Mouse (Mus musculus) induced T-regulatory cell, adult 2 months (primary cell): ENCODE measurements around the gene Mturn.
A peak's percentile ranks its signal among the peaks of the same experiment; 100 is the strongest.

Experiments used
- DNase-seq: peaks from one replicate; pipeline ENCODE4 v3.0.0-alpha.2; 2012; ENCODE audit warnings: low read depth

Gene Mturn

GRCm38 (mm10) chr6:54680891-54681745 is at the start of gene Mturn:
Gene Mturn (plus strand): TSS chr6:54681624.
- DNase-seq, result peak; percentile 98

GRCm38 (mm10) chr6:54639877-54640276 is 41.5 kb upstream of the Mturn start:
- no peak for DNase-seq

GRCm38 (mm10) chr6:54641953-54642352 is 39.5 kb upstream of the Mturn start:
- DNase-seq, result no peak

GRCm38 (mm10) chr6:54643181-54643580 is 38.2 kb upstream of the Mturn start:
- no peak for DNase-seq

GRCm38 (mm10) chr6:54655471-54656095 is 25.8 kb upstream of the Mturn start:
- no peak for DNase-seq

- no peak for DNase-seq
These were observed 23.6 kb upstream of the Mturn start for GRCm38 (mm10) chr6:54657861-54658260.

GRCm38 (mm10) chr6:54669868-54670267 is 11.6 kb upstream of the Mturn start:
- no peak for DNase-seq

- DNase-seq, result no peak
These were observed 8.5 kb upstream of the Mturn start for GRCm38 (mm10) chr6:54672901-54673300.

GRCm38 (mm10) chr6:54679686-54680085 is 1.7 kb upstream of the Mturn start:
- no peak for DNase-seq

- no peak for DNase-seq
These were observed 463 bp downstream of the Mturn start for GRCm38 (mm10) chr6:54681746-54682428.

GRCm38 (mm10) chr6:54684085-54684484 is 2.7 kb downstream of the Mturn start:
- no peak for DNase-seq

GRCm38 (mm10) chr6:54685103-54685502 is 3.7 kb downstream of the Mturn start:
- peak; percentile 68 for DNase-seq

GRCm38 (mm10) chr6:54685716-54686395 is 4.4 kb downstream of the Mturn start:
- DNase-seq, result no peak

GRCm38 (mm10) chr6:54686946-54687737 is 5.7 kb downstream of the Mturn start:
- no peak for DNase-seq

GRCm38 (mm10) chr6:54688467-54689323 is 7.3 kb downstream of the Mturn start:
- DNase-seq, result no peak

- no peak for DNase-seq
These were observed 8.3 kb downstream of the Mturn start for GRCm38 (mm10) chr6:54689686-54690085.

- DNase-seq, result no peak
These were observed 9.4 kb downstream of the Mturn start for GRCm38 (mm10) chr6:54690838-54691237.

- DNase-seq, result no peak
These were observed 10.1 kb downstream of the Mturn start for GRCm38 (mm10) chr6:54691368-54692116.

GRCm38 (mm10) chr6:54692201-54692600 is 10.8 kb downstream of the Mturn start:
- DNase-seq, result no peak

GRCm38 (mm10) chr6:54693286-54693685 is 11.9 kb downstream of the Mturn start:
- no peak for DNase-seq
